ENCODE assay signal across 16 mouse cellular contexts in the genomic region with DNA sequence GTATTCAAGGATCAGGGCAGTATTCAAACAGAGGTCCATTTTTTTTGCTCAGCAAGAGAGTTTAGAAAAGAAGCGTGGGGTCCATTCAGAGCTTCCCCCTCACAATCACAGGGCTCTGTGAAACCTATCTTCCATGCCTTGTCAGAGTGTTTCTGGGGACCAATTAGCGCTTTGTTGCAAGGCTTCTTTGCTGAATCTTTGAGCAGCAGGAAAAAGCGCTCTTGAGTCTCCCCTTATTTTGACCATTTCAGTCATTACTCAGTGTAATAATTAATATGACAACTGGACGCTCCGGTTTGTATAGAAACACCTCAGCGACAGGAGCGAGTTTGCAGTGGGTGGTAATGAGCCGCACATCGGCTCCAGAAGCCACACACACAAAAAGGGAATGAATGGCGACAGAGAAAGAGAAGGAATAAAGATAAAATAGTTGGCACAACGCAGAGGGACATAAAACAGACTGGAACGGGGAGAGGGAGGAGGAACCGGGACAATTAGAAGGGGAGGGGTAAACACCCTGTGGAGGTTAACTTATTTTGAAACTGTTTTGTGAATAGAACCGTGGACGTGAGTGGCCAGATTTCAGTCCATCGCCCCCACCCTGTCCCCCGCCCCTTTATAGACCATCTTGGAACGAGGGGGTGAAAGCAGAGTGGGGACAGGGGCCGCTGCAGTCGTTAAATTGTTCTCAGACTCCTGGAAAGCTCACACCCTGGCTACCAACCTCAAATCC. TPM values are rescaled to one million over a fixed set of nuclear protein-coding genes. Genes with fewer than 3 reads are reported as not detected.
DNase-seq lines count a peak whose midpoint lies in the region; ATAC-seq and TF ChIP-seq lines count a peak whose summit lies in the region.
"Had no signal": no experiment of that assay in that cellular context is flagged by ENCODE, and none has a peak within 500 bp of the region (broad histone marks: within the 10 kb centered on the region; RNA-seq: fewer than 3 reads in every experiment).

No protein-coding gene starts in this region.

- H3K4me3 ChIP-seq in kidney, embryonic 16.5 days (ENCODE audit: low read length): peak overlapping the region; percentile 8; the same call in 1 of the 2 replicates
- H3K4me3 ChIP-seq in forebrain, postnatal 0 days (ENCODE audit: low read depth, low read length): peak overlapping the region; percentile 13
- peak overlapping the region; percentile 27 for H3K4me3 ChIP-seq in midbrain, embryonic 12.5 days
- H3K4me3 ChIP-seq: gastrocnemius, adult 2 months; heart, embryonic 13.5 days had no signal

- H3K4me2 ChIP-seq in kidney, embryonic 16.5 days (replicated peaks; ENCODE audit: low read depth, low read length): no peak overlapping the region
- peak overlapping the region; percentile 36 for H3K4me2 ChIP-seq in forebrain, postnatal 0 days (ENCODE audit: low read depth)
- peak overlapping the region; percentile 51 for H3K4me2 ChIP-seq in midbrain, embryonic 12.5 days (replicated peaks)
- H3K4me2 ChIP-seq: heart, embryonic 13.5 days had no signal

- ATAC-seq in kidney, embryonic 16.5 days (ENCODE audit: low FRiP score, low TSS enrichment): no peak
- no peak for ATAC-seq in forebrain, postnatal 0 days
- peak; percentile 82 for ATAC-seq in midbrain, embryonic 12.5 days (ENCODE audit: low FRiP score, low read depth)
- ATAC-seq: intestine, embryonic 16.5 days had no signal

- H3K27ac ChIP-seq in kidney, embryonic 16.5 days (ENCODE audit: low read length): no peak overlapping the region
- no peak overlapping the region for H3K27ac ChIP-seq in forebrain, postnatal 0 days (ENCODE audit: low read depth, low read length)
- peak overlapping the region; percentile 83 for H3K27ac ChIP-seq in midbrain, embryonic 12.5 days (replicated peaks)
- H3K27ac ChIP-seq: gastrocnemius, adult 2 months; heart, embryonic 13.5 days; liver, embryonic 14.5 days had no signal

- no peaks in the 10 kb centered on the region for H3K36me3 ChIP-seq in kidney, embryonic 16.5 days (ENCODE audit: insufficient read depth, low read length)
- no peaks in the 10 kb centered on the region for H3K36me3 ChIP-seq in forebrain, postnatal 0 days (ENCODE audit: insufficient read depth)
- H3K36me3 ChIP-seq in midbrain, embryonic 12.5 days: no peaks in the 10 kb centered on the region
- H3K36me3 ChIP-seq: heart, embryonic 13.5 days had no signal

- TF ChIP-seq CTCF in forebrain, postnatal 0 days (IDR thresholded peaks at IDR 0.05; ENCODE audit: low read depth): no peak

- H3K4me1 ChIP-seq in kidney, embryonic 16.5 days (ENCODE audit: insufficient read depth, low read length): peaks cover 5% of the 10 kb centered on the region; the same call in 1 of the 2 replicates
- H3K4me1 ChIP-seq in forebrain, postnatal 0 days (ENCODE audit: insufficient read depth): no peaks in the 10 kb centered on the region
- peaks cover 24% of the 10 kb centered on the region for H3K4me1 ChIP-seq in midbrain, embryonic 12.5 days
- H3K4me1 ChIP-seq: heart, embryonic 13.5 days had no signal

- peaks cover 6% of the 10 kb centered on the region for H3K9me3 ChIP-seq in kidney, embryonic 16.5 days (ENCODE audit: low read length)
- H3K9me3 ChIP-seq in forebrain, postnatal 0 days (ENCODE audit: low read length): no peaks in the 10 kb centered on the region
- H3K9me3 ChIP-seq in midbrain, embryonic 12.5 days: no peaks in the 10 kb centered on the region; the same call in 1 of the 2 replicates

- H3K27me3 ChIP-seq in kidney, embryonic 16.5 days (ENCODE audit: insufficient read depth, low read length): peaks cover 72% of the 10 kb centered on the region
- peaks cover 12% of the 10 kb centered on the region; the same call in 1 of the 2 replicates for H3K27me3 ChIP-seq in forebrain, postnatal 0 days (ENCODE audit: insufficient read depth, low read length)
- peaks cover 45% of the 10 kb centered on the region for H3K27me3 ChIP-seq in midbrain, embryonic 12.5 days

- H3K9ac ChIP-seq in kidney, embryonic 16.5 days (replicated peaks; ENCODE audit: low read length): no peak overlapping the region
- H3K9ac ChIP-seq in forebrain, postnatal 0 days: 0 out of 2 replicates have a peak overlapping the region, but pooled peaks have one; percentile 10
- peak overlapping the region; percentile 31; the same call in 1 of the 2 replicates for H3K9ac ChIP-seq in midbrain, embryonic 12.5 days (replicated peaks)
- H3K9ac ChIP-seq: heart, embryonic 13.5 days; liver, embryonic 14.5 days had no signal

- no peak for DNase-seq in kidney, postnatal 25 days
- peak; percentile 34 for DNase-seq in forebrain, postnatal 0 days
- DNase-seq in retina, embryonic 14.5 days (ENCODE audit: low spot score): peak; percentile 63
- no peak for DNase-seq in layer of hippocampus, adult 11-12 months (ENCODE audit: low spot score)
- no peak for DNase-seq in kidney, postnatal 36 days
- DNase-seq in adrenal gland, postnatal 25 days: no peak
- DNase-seq: cerebellum, adult 8-10 months; gastrocnemius, adult 2 months; lung, postnatal 36 days; right cerebral cortex, postnatal 4 days had no signal

- 11% methylated on average over 20 of the region's 20 CpGs for WGBS in kidney, embryonic 16.5 days
- WGBS in forebrain, postnatal 0 days: 5% methylated on average over 20 of the region's 20 CpGs
- 4% methylated on average over 20 of the region's 20 CpGs for whole genome bisulfite sequencing in midbrain, embryonic 12.5 days

RNA-seq across cellular contexts. Expression of a gene that starts 7.6 kb away (rescaled TPM):
- polyA plus RNA-seq in kidney, embryonic 16.5 days (2015; fragmentation: Nextera tagmentation; extraction: Ambion mirVana): 0.92 and 1.4 TPM in 2 replicates
- total RNA-seq in forebrain, postnatal 0 days (2014; rRNA removed): 19.5 and 25.1 TPM in 2 replicates
- 4.7 and 5.6 TPM in 2 replicates for polyA plus RNA-seq in forebrain, postnatal 0 days (2015; fragmentation: Nextera tagmentation; extraction: Ambion mirVana)
- polyA plus RNA-seq in midbrain, embryonic 12.5 days (2016; fragmentation: Nextera tagmentation; extraction: Ambion mirVana): 113 and 124 TPM in 2 replicates
- 2.0 and 2.5 TPM in 2 replicates for total RNA-seq in adrenal gland, postnatal 25 days (2021)
- total RNA-seq: gastrocnemius, adult 2 months had no signal

RNA-seq across cellular contexts. Expression of a gene that starts 20.5 kb away (rescaled TPM):
- 7.6 and 8.3 TPM in 2 replicates for polyA plus RNA-seq in kidney, embryonic 16.5 days (2015; fragmentation: Nextera tagmentation; extraction: Ambion mirVana)
- total RNA-seq in forebrain, postnatal 0 days (2014; rRNA removed): not detected in 2 replicates
- polyA plus RNA-seq in forebrain, postnatal 0 days (2015; fragmentation: Nextera tagmentation; extraction: Ambion mirVana): 0.14 and 0.22 TPM in 2 replicates
- polyA plus RNA-seq in midbrain, embryonic 12.5 days (2016; fragmentation: Nextera tagmentation; extraction: Ambion mirVana): 0.27 TPM in 1 of 2 replicates, not detected in the other
- total RNA-seq in adrenal gland, postnatal 25 days (2021): 4.9 TPM in 1 of 2 replicates, not detected in the other
- total RNA-seq: gastrocnemius, adult 2 months had no signal
- polyA plus RNA-seq: large intestine, adult 2 months had no signal

Comparison
In these comparisons a context has a peak if more than half of its experiments do, and no peak if none do; other contexts are left out.
1. DNase-seq: peak in forebrain, postnatal 0 days (single experiment) and retina, embryonic 14.5 days (single experiment); none in kidney, postnatal 25 days (0 of 2), layer of hippocampus, adult 11-12 months (single experiment), kidney, postnatal 36 days (0 of 2) and adrenal gland, postnatal 25 days (single experiment).
2. RNA of a gene that starts 7.6 kb away (polyA plus RNA-seq): 113 to 124 TPM in midbrain, embryonic 12.5 days; 4.7 to 5.6 TPM in forebrain, postnatal 0 days and 0.92 to 1.4 TPM in kidney, embryonic 16.5 days; every median in the first group is over 10 times any median in the second.
3. Peak in every context shown above with its lines, with median percentiles within 50 percentile points of each other: H3K4me3 ChIP-seq.